Mouse (Mus musculus) midbrain, embryonic 14.5 days (tissue): ENCODE measurements at regions not wholly inside any gene's neighbourhood (a gene's known extent, or its start where the extent isn't known, plus 50 kb on each side); places are given as distances from the start of the nearest gene placed in this dataset.
"Not testable (repeated sequence)": the region's sequence is repeated elsewhere in the genome, so short reads cannot be mapped to it uniquely, and the experiment has no call there.

Source experiments
- ATAC-seq: fragments of 200-750 bp; cut with Nextera tagmentation; 2 replicates; pipeline ENCODE4 v1.8.0; 2017; ENCODE audit warnings: moderate number of reproducible peaks, moderate library complexity; ENCODE audit not compliant: low FRiP score, low TSS enrichment
- DNase-seq: peaks from one replicate; pipeline ENCODE4 v3.0.0-alpha.2; 2015
- H3K27ac ChIP-seq: fragments of 300-500 bp; sonication (generic); replicated peaks from 2 replicates; pipeline ENCODE4 v1.5.1; 2014; ENCODE audit warnings: mild to moderate bottlenecking, low read depth, low read length, moderate library complexity
- H3K27me3 ChIP-seq: fragments of 300-500 bp; sonication (generic); 2 replicates; pipeline ENCODE4 v1.6.1; 2014; ENCODE audit warnings: low read length, control low read depth, mixed read lengths; ENCODE audit not compliant: control insufficient read depth, insufficient read depth
- H3K36me3 ChIP-seq: fragments of 300-500 bp; sonication (generic); 2 replicates; pipeline ENCODE4 v1.6.1; 2014; ENCODE audit warnings: low read length, control low read depth; ENCODE audit not compliant: control insufficient read depth, insufficient read depth
- H3K4me1 ChIP-seq: fragments of 300-500 bp; sonication (generic); 2 replicates; pipeline ENCODE4 v1.6.1; 2014; ENCODE audit warnings: mild to moderate bottlenecking, antibody characterized with exemption, low read length, control low read depth; ENCODE audit not compliant: control insufficient read depth, insufficient read depth
- H3K4me2 ChIP-seq: fragments of 300-500 bp; sonication (generic); 2 replicates; pipeline ENCODE4 v1.6.1; 2014; ENCODE audit warnings: mild to moderate bottlenecking, low read length, moderate library complexity
- H3K4me3 ChIP-seq: fragments of 300-500 bp; sonication (generic); replicated peaks from 2 replicates; pipeline ENCODE4 v1.5.1; 2014; ENCODE audit warnings: low read depth, low read length
- H3K9ac ChIP-seq: fragments of 300-500 bp; sonication (generic); replicated peaks from 2 replicates; pipeline ENCODE4 v1.6.1; 2014; ENCODE audit warnings: mild to moderate bottlenecking, low read length, moderate library complexity
- H3K9me3 ChIP-seq: fragments of 300-500 bp; sonication (generic); 2 replicates; pipeline ENCODE4 v1.6.1; 2016; ENCODE audit warnings: low read length, control low read depth, mixed read lengths; ENCODE audit not compliant: control insufficient read depth
- WGBS: fragments of 180-500 bp; shearing (Covaris S2); extraction: QIAGEN DNeasy Blood & Tissue Kit; methylation state at CpG from one replicate; pipeline ENCODE4 v1.1.7; 2014; 5-methylcytosine and 5-hydroxymethylcytosine counted together

DNA sequence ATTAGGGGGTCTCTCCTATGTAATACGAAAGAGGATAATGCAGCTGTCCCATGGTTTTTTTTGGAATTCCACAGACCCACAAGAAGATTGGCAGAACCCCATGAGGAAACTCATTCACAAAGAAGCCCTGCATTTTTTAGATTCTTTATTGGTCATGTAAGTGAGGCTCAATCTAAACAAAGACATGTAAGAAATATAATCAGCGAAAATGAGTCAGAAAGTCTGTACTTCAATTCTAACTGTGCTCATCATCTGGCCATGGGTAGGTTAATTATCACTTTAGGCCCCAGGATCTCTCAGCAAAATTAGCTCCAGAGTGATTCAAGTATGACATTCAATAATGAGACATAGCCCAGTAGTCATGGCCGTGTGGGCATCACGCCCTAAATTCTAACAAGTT is 703.2 kb downstream of the A830018L16Rik start:
- WGBS, result 90% methylated on average over 4 of the region's 4 CpGs
- DNase-seq, result no peak
- Histone ChIP-seq H3K9ac (no peak overlapping the region), H3K9me3 (no peaks in the 10 kb centered on the region), H3K4me1 (no peaks in the 10 kb centered on the region), H3K4me3 (no peak overlapping the region), H3K27ac (no peak overlapping the region), H3K36me3 (no peaks in the 10 kb centered on the region), H3K27me3 (no peaks in the 10 kb centered on the region), H3K4me2 (no peak overlapping the region)
- no peak for ATAC-seq

DNA sequence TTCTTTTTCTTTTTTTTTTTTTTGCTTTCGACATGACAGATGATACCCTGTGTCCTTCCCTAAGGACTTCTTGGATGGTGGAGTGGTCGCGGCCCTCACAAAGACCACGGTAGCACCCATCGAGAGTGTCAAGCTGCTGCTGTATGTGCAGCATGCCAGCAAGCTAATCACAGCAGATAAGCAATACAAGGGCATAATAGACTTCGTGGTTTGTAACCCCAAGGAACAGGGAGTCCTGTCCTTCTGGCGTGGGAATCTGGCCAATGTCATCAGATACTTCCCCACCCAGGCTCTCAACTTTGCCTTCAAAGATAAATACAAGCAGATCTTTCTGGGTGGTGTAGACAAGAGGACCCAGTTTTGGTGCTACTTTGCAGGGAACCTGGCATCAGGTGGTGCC is 707.0 kb downstream of the A830018L16Rik start:
- no peaks in the 10 kb centered on the region for H3K27me3 ChIP-seq
- H3K4me1 ChIP-seq, result no peaks in the 10 kb centered on the region
- H3K9ac ChIP-seq, result no peak overlapping the region
- no peak for DNase-seq
- no peaks in the 10 kb centered on the region for H3K36me3 ChIP-seq
- H3K4me2 ChIP-seq, result no peak overlapping the region
- no peak for ATAC-seq
- H3K27ac ChIP-seq, result no peak overlapping the region
- 89% methylated on average over 7 of the region's 7 CpGs for WGBS
- H3K9me3 ChIP-seq, result no peaks in the 10 kb centered on the region
- H3K4me3 ChIP-seq, result no peak overlapping the region

DNA sequence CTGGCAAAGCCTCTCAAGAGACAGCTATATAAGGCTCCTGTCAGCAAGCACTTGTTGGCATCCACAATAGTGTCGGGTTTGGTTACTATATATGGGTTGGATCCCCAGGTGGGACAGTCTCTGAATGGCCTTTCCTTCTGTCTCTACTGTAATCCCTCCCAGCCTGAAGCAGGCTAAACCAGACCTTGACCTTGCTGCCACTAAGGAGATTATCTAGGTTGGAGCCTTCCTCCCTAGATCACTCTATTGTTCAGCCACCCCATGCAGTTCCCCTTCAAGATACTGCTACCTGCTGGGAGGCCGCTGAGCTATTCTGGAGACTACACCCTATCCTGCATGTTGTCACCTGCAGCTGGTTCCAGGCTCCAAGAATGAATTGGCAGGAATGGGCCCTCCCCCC is 712.7 kb downstream of the A830018L16Rik start:
- H3K4me3 ChIP-seq, H3K4me1 ChIP-seq, H3K9me3 ChIP-seq, H3K27me3 ChIP-seq, H3K27ac ChIP-seq, H3K9ac ChIP-seq, H3K4me2 ChIP-seq, H3K36me3 ChIP-seq, DNase-seq, ATAC-seq: not testable (repeated sequence)
- WGBS, result 14% methylated on average over 2 of the region's 2 CpGs

DNA sequence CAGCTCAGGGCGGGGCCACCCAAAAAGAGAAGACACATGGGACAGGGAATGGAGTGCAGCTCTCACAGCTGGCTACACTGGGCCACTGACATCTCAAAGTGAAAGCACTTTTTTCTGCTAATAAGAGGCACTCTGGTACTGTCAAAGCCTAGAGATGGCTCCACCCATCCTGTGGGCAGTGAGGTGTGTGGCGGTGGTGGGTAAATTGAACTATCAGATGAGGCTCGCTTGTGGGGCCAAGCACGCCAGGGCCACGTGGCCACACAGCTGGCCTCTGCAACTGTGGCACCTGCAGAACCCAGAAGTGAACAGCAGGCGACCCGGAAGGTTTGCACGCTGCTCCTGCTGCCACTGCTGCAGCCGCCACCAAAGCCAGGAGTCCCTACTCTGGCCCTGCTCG is 756.6 kb downstream of the A830018L16Rik start:
- no peak overlapping the region for H3K27ac ChIP-seq
- 88% methylated on average over 10 of the region's 10 CpGs for WGBS
- no peak overlapping the region for H3K4me2 ChIP-seq
- no peaks in the 10 kb centered on the region for H3K36me3 ChIP-seq
- no peaks in the 10 kb centered on the region for H3K9me3 ChIP-seq
- no peak for DNase-seq
- H3K27me3 ChIP-seq, result no peaks in the 10 kb centered on the region
- no peak overlapping the region for H3K9ac ChIP-seq
- H3K4me1 ChIP-seq, result no peaks in the 10 kb centered on the region
- 0 out of 2 replicates have a peak, but pooled peaks have one; percentile 34 for ATAC-seq
- H3K4me3 ChIP-seq, result no peak overlapping the region

- WGBS, result 68% methylated on average over 5 of the region's 5 CpGs
- no peak for ATAC-seq
Observed at GRCm38 (mm10) chr1:12189646-12190233, 775.8 kb downstream of the A830018L16Rik start.

DNA sequence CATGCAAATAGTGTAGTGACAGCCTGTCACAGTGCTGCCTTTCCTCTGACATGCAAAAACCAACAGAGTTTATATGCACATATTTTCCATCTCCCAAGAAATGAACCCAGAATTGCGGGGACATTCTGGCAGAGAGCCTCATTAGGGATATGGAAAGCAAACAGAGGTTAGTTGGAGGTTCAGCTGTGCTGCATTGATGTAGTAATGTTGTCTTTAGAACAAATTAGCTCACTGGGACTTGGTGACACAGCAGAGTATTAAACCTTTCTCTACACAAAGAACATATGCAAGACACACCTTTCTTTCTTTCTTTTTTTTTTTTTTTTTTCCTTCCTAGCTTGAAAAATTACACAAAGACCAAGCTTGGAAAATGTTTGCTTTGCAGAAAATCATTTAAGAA is 778.7 kb downstream of the A830018L16Rik start:
- DNase-seq, result no peak
- Histone ChIP-seq H3K27me3 (no peaks in the 10 kb centered on the region), H3K4me3 (no peak overlapping the region), H3K36me3 (no peaks in the 10 kb centered on the region), H3K27ac (no peak overlapping the region), H3K4me1 (no peaks in the 10 kb centered on the region), H3K9me3 (no peaks in the 10 kb centered on the region), H3K9ac (no peak overlapping the region), H3K4me2 (no peak overlapping the region)
- ATAC-seq, result no peak
- 83% methylated on average over 1 of the region's 1 CpGs for WGBS

More at GRCm38 (mm10) chr1:12189646-12190233, 775.8 kb downstream of the A830018L16Rik start:
- no peak for DNase-seq
- no peak overlapping the region for H3K9ac ChIP-seq
- H3K4me1 ChIP-seq, result no peaks in the 10 kb centered on the region
- no peaks in the 10 kb centered on the region for H3K36me3 ChIP-seq
- H3K4me3 ChIP-seq, result no peak overlapping the region
- H3K27ac ChIP-seq, result no peak overlapping the region
- no peaks in the 10 kb centered on the region for H3K9me3 ChIP-seq
- H3K27me3 ChIP-seq, result no peaks in the 10 kb centered on the region
- no peak overlapping the region for H3K4me2 ChIP-seq

DNA sequence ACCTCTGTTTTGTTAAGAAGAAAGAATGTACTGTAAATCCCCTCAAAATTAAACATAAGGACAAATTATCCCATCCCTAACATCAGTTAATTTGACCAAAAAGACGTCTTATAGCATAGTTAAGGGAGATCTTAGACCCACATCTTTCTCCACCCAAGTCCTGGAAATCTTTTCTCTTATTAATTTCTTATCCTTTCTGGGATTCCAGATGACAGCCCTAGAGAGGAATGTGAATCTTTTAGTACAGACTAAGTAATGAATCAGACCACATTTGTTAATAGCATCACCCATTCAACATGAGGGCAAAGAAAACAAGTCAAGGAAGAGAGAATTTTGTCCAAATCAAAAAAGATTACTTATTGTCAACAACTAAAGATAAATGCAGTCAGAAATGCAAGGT is 817.2 kb downstream of the A830018L16Rik start:
- Histone ChIP-seq H3K4me3 (no peak overlapping the region), H3K27me3 (no peaks in the 10 kb centered on the region), H3K36me3 (no peaks in the 10 kb centered on the region), H3K27ac (no peak overlapping the region), H3K4me1 (no peaks in the 10 kb centered on the region), H3K4me2 (no peak overlapping the region), H3K9me3 (no peaks in the 10 kb centered on the region), H3K9ac (no peak overlapping the region)
- ATAC-seq (no peak), DNase-seq (no peak)
- 63% methylated on average over 1 of the region's 1 CpGs for WGBS

- DNase-seq, result no peak
- no peak for ATAC-seq
- Histone ChIP-seq H3K4me1 (no peaks in the 10 kb centered on the region), H3K9ac (no peak overlapping the region), H3K36me3 (no peaks in the 10 kb centered on the region), H3K27ac (no peak overlapping the region), H3K4me2 (no peak overlapping the region), H3K4me3 (no peak overlapping the region), H3K27me3 (no peaks in the 10 kb centered on the region), H3K9me3 (no peaks in the 10 kb centered on the region)
Observed at GRCm38 (mm10) chr1:12242090-12242489, 828.2 kb downstream of the A830018L16Rik start.

DNA sequence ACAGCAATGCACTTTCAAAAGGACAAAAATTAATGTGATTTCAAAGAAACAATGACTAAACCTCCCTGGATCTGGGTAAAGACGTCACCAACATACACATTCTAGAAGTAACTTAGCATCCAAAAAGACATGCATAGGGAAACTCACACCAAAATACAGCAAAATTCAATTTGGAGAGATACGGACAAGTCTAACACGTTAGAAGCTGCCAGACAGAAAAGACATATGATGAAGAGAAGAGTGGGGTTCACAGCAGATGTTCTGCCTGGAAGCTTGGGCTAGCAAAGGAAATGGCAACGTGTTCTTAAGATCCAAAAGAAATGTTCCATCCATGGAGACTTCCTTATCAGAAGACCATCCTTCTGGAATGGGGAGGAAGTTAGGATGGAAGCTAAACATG is 868.6 kb downstream of the A830018L16Rik start:
- Histone ChIP-seq H3K36me3 (no peaks in the 10 kb centered on the region), H3K9me3 (no peaks in the 10 kb centered on the region), H3K27me3 (no peaks in the 10 kb centered on the region), H3K4me1 (no peaks in the 10 kb centered on the region), H3K27ac (no peak overlapping the region), H3K4me3 (no peak overlapping the region), H3K4me2 (no peak overlapping the region), H3K9ac (no peak overlapping the region)
- no peak for DNase-seq
- WGBS, result 90% methylated on average over 4 of the region's 4 CpGs
- no peak for ATAC-seq
